Mouse (Mus musculus) heart, adult 10 weeks (tissue): ENCODE data around the gene Tbx19. TPM values are rescaled to one million over a fixed set of nuclear protein-coding genes. Genes with fewer than 3 reads are reported as not detected.

Experiments used
- polyA plus RNA-seq: library from polyadenylated mRNA; stranded (reverse); fragments of 350-450 nt; fragmentation: Illumina TruSeq; extraction: RNeasy Lipid Tissue Mini Kit (QIAGEN cat#74804); gene quantifications from one replicate; pipeline ENCODE4 v1.2.3, GENCODE M21; 2014; ENCODE audit warnings: low read depth, low replicate concordance

Tbx19 gene
- polyA plus RNA-seq, result not detected

GRCm38 (mm10) chr1:165160723-165161405, at the start of gene Tbx19:
Gene Tbx19 (minus strand): TSS chr1:165160773.

GRCm38 (mm10) chr1:165193880-165194661, 33.5 kb upstream of the Tbx19 start, which contains the start of gene Sft2d2:
Gene Sft2d2 (minus strand): TSS chr1:165194438.

Other genes starting within 250 kb of the Tbx19 start
- gene Xcl1, start 225.2 kb downstream of the Tbx19 start, polyA plus RNA-seq, result not detected
- 19.3 TPM for gene Sft2d2, start 33.7 kb upstream of the Tbx19 start, polyA plus RNA-seq
- gene Tiprl, start 76.2 kb upstream of the Tbx19 start, polyA plus RNA-seq, result 41.9 TPM
- 1.0 TPM for gene Gpr161, start 135.0 kb upstream of the Tbx19 start, polyA plus RNA-seq